Mouse (Mus musculus): Measurements from ENCODE around the gene Acot11. TPM values are rescaled to one million over a fixed set of nuclear protein-coding genes. Genes with fewer than 3 reads are reported as not detected.

Acot11 gene
- polyA plus RNA-seq, 1 experiment from 2014 or later = 2.8 TPM

DNA sequence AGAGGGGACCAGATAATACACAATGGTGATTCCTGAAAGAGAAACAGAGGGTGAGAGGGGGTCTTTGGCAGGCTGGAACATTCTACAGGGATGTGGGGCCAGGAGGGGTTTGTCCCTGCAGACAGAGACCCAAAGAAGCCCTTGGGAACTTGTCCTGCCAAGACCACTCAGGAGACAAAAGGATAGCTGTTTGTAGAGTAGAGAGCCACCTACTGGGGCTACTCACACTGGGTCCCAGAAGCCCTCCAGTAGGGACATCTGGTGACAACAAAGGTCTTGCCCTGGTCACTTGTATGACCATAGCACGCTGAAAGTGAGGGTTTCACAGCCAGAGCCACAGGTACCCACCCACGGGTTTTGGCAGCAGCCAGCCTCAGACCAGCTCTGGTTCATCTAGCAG lies 1.1 kb upstream of the Acot11 start:
- Histone ChIP-seq H3K9ac (ENCODE audit: low read length) (no peak overlapping the region; the same call in 1 of the 2 replicates), H3K36me3 (ENCODE audit: control insufficient read depth, insufficient read depth, low read length) (no peaks in the 10 kb centered on the region), H3K9me3 (ENCODE audit: control insufficient read depth, low read length) (no peaks in the 10 kb centered on the region), H3K27ac (replicated peaks) (no peak overlapping the region), H3K4me2 (replicated peaks; ENCODE audit: low read depth) (no peak overlapping the region), H3K4me3 (ENCODE audit: low read depth, low read length) (no peak overlapping the region), H3K27me3 (ENCODE audit: control insufficient read depth, insufficient read depth, low read length) (no peaks in the 10 kb centered on the region), H3K4me1 (replicated peaks; ENCODE audit: control insufficient read depth, insufficient read depth) (0 out of 2 replicates have a peak, but pooled peaks cover 3% of the 10 kb centered on the region)
- ATAC-seq (ENCODE audit: low FRiP score, low TSS enrichment) = no peak
- 48% methylated on average over 2 of the region's 2 CpGs for WGBS
- DNase-seq (ENCODE audit: low spot score) = no peak
- TF ChIP-seq CTCF (IDR thresholded peaks at IDR 0.05; ENCODE audit: low read depth) = no peak
- TF ChIP-seq EP300 (optimal IDR thresholded peaks at IDR 0.05) = no peak

DNA sequence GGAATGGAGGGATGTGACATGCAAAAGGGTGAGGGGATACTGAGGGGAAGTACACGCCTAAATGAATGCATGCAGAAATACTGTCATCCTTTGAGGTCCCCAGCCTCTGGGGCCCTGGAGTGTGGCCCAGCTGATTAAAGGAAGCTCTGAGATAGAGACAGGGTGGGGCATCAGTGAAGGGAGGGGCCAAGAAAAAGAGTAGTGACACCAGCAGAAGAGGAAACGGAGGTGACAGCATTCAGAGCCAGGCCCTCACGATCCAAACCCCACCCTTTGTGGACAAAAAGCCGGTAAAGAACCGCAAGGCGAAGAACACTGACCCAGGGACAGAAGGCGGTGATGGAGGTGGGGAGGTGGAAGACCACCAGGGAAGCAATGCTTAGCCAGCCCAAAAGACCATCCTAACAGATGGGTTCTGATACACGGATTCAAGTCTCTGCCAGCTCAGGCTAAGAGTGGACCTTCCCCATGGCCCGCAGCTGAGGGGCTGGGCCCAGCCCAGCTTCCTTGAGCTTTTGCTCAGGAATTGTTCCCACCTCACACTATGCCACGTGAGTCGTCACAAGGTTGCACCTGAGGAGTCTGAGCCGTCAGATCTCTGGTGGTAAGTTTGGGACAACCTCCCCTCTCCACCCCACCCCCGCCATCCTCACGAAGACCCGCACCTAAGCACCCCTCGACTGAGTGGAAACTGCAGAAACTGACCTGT lies 443 bp downstream of the Acot11 start:
- Histone ChIP-seq H3K4me3 (ENCODE audit: low read depth, low read length) (peak overlapping the region; percentile 27), H3K27ac (replicated peaks) (peak overlapping the region; percentile 45; the same call in 1 of the 2 replicates), H3K36me3 (ENCODE audit: control insufficient read depth, insufficient read depth, low read length) (no peaks in the 10 kb centered on the region), H3K9me3 (ENCODE audit: control insufficient read depth, low read length) (no peaks in the 10 kb centered on the region), H3K9ac (ENCODE audit: low read length) (peak overlapping the region; percentile 52), H3K27me3 (ENCODE audit: control insufficient read depth, insufficient read depth, low read length) (no peaks in the 10 kb centered on the region), H3K4me1 (replicated peaks; ENCODE audit: control insufficient read depth, insufficient read depth) (0 out of 2 replicates have a peak, but pooled peaks cover 7% of the 10 kb centered on the region), H3K4me2 (replicated peaks; ENCODE audit: low read depth) (peak overlapping the region; percentile 59)
- WGBS = 31% methylated on average over 16 of the region's 16 CpGs
- DNase-seq (ENCODE audit: low spot score) (peak; percentile 29), ATAC-seq (ENCODE audit: low FRiP score, low TSS enrichment) (peak; percentile 25)
- no peak for TF ChIP-seq EP300 (optimal IDR thresholded peaks at IDR 0.05)
- TF ChIP-seq CTCF (IDR thresholded peaks at IDR 0.05; ENCODE audit: low read depth) = no peak

DNA sequence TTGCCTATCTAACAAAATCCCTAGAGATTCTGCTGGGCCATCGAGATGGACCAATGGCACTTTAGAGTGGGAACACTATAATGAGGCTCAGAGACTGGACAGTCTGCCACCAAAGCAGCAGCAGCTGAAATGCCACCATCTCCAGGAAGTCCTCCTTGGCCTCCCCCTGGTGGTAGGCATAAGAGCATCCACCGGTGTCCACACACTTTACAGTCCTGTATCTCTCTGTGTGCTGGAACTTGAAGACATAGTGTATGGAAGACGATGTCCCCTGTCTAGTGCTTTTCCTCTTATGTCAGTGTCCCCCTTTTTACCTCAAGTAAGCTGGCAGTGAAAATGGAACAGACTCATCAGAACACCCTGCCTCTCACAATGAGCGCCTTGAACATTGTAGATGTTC lies 1.0 kb downstream of the Acot11 start:
- no peaks in the 10 kb centered on the region for H3K27me3 ChIP-seq (ENCODE audit: control insufficient read depth, insufficient read depth, low read length)
- H3K36me3 ChIP-seq (ENCODE audit: control insufficient read depth, insufficient read depth, low read length) = no peaks in the 10 kb centered on the region
- TF ChIP-seq EP300 (optimal IDR thresholded peaks at IDR 0.05) = no peak
- peak; percentile 49 for TF ChIP-seq CTCF (IDR thresholded peaks at IDR 0.05; ENCODE audit: low read depth)
- DNase-seq (ENCODE audit: low spot score) (no peak), ATAC-seq (ENCODE audit: low FRiP score, low TSS enrichment) (no peak)
- 88% methylated on average over 4 of the region's 4 CpGs for WGBS
- H3K4me1 ChIP-seq (replicated peaks; ENCODE audit: control insufficient read depth, insufficient read depth) = 0 out of 2 replicates have a peak, but pooled peaks cover 7% of the 10 kb centered on the region
- no peak overlapping the region for H3K27ac ChIP-seq (replicated peaks)
- no peaks in the 10 kb centered on the region for H3K9me3 ChIP-seq (ENCODE audit: control insufficient read depth, low read length)
- H3K4me2 ChIP-seq (replicated peaks; ENCODE audit: low read depth) = 0 out of 2 replicates have a peak overlapping the region, but pooled peaks have one; percentile 59
- no peak overlapping the region for H3K9ac ChIP-seq (ENCODE audit: low read length)
- no peak overlapping the region for H3K4me3 ChIP-seq (ENCODE audit: low read depth, low read length)

DNA sequence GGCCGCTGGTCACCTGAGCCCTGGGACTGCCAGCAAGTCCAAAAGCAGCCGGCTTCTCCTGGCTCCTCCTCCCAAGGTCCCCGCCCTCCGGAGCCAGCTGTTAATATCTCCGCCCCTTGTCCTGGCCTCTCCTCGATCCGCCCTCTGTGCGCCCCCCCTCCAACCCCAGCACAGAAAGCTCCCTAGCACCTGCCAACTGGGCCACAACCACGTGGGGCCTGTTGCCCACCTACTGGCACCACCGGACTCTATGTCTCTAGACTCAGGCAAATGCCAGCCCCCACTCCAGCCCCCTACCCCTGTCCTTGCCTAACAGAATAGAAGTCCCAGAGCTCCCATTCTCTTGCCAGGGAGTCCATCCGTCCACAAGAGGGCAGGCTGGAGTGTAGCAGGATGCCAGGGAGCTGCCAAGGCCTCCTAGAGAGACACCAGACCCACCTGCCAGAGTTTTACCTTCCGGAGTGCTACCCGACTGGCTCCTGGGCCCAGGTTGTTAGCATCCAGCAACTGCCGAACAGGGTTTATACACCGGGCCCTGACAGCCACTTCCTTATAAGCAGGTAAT lies 4.9 kb downstream of the Acot11 start:
- peak overlapping the region; percentile 49 for H3K4me2 ChIP-seq (replicated peaks; ENCODE audit: low read depth)
- peak overlapping the region; percentile 47 for H3K9ac ChIP-seq (ENCODE audit: low read length)
- no peaks in the 10 kb centered on the region for H3K27me3 ChIP-seq (ENCODE audit: control insufficient read depth, insufficient read depth, low read length)
- DNase-seq (ENCODE audit: low spot score) (peak; percentile 87), ATAC-seq (ENCODE audit: low FRiP score, low TSS enrichment) (peak; percentile 85)
- peak overlapping the region; percentile 70 for H3K27ac ChIP-seq (replicated peaks)
- no peaks in the 10 kb centered on the region for H3K36me3 ChIP-seq (ENCODE audit: control insufficient read depth, insufficient read depth, low read length)
- 5% methylated on average over 15 of the region's 15 CpGs for WGBS
- TF ChIP-seq EP300 (optimal IDR thresholded peaks at IDR 0.05) = no peak
- TF ChIP-seq CTCF (IDR thresholded peaks at IDR 0.05; ENCODE audit: low read depth) = peak; percentile 86
- H3K9me3 ChIP-seq (ENCODE audit: control insufficient read depth, low read length) = no peaks in the 10 kb centered on the region
- 0 out of 2 replicates have a peak, but pooled peaks cover 7% of the 10 kb centered on the region for H3K4me1 ChIP-seq (replicated peaks; ENCODE audit: control insufficient read depth, insufficient read depth)
- peak overlapping the region; percentile 28 for H3K4me3 ChIP-seq (ENCODE audit: low read depth, low read length)

DNA sequence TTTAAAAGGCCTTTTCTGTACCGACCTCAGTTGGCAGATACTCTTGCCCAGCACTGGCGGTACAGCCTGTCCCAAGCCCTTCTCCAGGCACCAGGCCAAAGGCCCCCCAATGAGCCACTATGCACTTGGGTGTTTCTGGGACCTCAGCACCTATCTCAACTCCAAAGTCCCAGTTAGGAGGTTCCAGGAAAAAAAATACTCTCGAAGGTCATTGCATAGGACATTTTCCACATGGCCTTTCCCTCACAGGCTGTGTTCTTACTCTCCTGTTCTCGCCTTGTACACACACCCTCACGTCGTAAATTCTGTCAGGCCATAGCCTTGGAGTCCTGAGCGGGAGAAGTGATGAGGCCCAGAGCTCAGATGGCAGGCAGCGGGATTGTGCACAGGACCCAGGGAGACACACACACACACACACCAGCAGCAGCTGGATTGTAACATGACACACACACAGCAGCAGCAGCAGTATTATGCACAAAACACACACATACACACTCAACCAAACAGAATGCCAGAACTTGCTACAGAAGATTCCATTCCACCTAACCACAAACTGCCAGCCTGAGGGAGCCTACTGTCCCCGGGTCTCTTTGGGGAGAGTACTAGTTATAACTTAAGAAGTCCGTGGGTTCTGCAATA lies 5.8 kb downstream of the Acot11 start:
- H3K9me3 ChIP-seq (ENCODE audit: control insufficient read depth, low read length) = no peaks in the 10 kb centered on the region
- 35% methylated on average over 10 of the region's 10 CpGs for WGBS
- H3K36me3 ChIP-seq (ENCODE audit: control insufficient read depth, insufficient read depth, low read length) = no peaks in the 10 kb centered on the region
- H3K27ac ChIP-seq (replicated peaks) = peak overlapping the region; percentile 70
- peak overlapping the region; percentile 47 for H3K9ac ChIP-seq (ENCODE audit: low read length)
- H3K4me2 ChIP-seq (replicated peaks; ENCODE audit: low read depth) = peak overlapping the region; percentile 49; the same call in 1 of the 2 replicates
- peak overlapping the region; percentile 28 for H3K4me3 ChIP-seq (ENCODE audit: low read depth, low read length)
- ATAC-seq (ENCODE audit: low FRiP score, low TSS enrichment) (peak; percentile 8; the same call in 1 of the 2 replicates), DNase-seq (ENCODE audit: low spot score) (no peak)
- TF ChIP-seq CTCF (IDR thresholded peaks at IDR 0.05; ENCODE audit: low read depth) (no peak), EP300 (optimal IDR thresholded peaks at IDR 0.05) (no peak)
- H3K27me3 ChIP-seq (ENCODE audit: control insufficient read depth, insufficient read depth, low read length) = no peaks in the 10 kb centered on the region
- H3K4me1 ChIP-seq (replicated peaks; ENCODE audit: control insufficient read depth, insufficient read depth) = 0 out of 2 replicates have a peak, but pooled peaks cover 5% of the 10 kb centered on the region
